Mouse (Mus musculus) MEL (cell line): ENCODE measurements around the gene Gm45208. TPM values are rescaled to one million over a fixed set of nuclear protein-coding genes. Genes with fewer than 3 reads are reported as not detected.

Experiments used
- DNase-seq: peaks from one replicate; pipeline ENCODE4 v3.0.0; 2011; ENCODE audit warnings: low read depth, low spot score
- H3K27ac ChIP-seq: 2 replicates; pipeline ENCODE4 v1.5.1; 2012; ENCODE audit warnings: low read depth, mild to moderate bottlenecking, control low read depth, low read length, moderate library complexity; ENCODE audit not compliant: control insufficient read depth
- H3K27me3 ChIP-seq, 2 experiments: fragments of 150-350 bp in 1 of 2; sonication (generic) in 1 of 2; 2 replicates each; pipeline ENCODE4 v1.6.1; 2012; ENCODE audit warnings: low read length in 2 of 2, mild to moderate bottlenecking in 2 of 2, improper control_type of control experiment in 1 of 2, moderate library complexity in 1 of 2; ENCODE audit not compliant: insufficient read depth in 2 of 2, control insufficient read depth in 1 of 2
- H3K36me3 ChIP-seq, 2 experiments: 2 replicates each; pipeline ENCODE4 v1.6.1; 2012 to 2014; ENCODE audit warnings: low read length in 2 of 2, improper control_type of control experiment in 1 of 2, inconsistent platforms in 1 of 2, mild to moderate bottlenecking in 1 of 2; ENCODE audit not compliant: insufficient read depth in 2 of 2, control insufficient read depth in 1 of 2
- H3K4me1 ChIP-seq, 2 experiments: fragments of 150-350 bp in 1 of 2; sonication (generic) in 1 of 2; 2 replicates each; pipeline ENCODE4 v1.6.1; 2012; ENCODE audit warnings: low read length in 2 of 2, improper control_type of control experiment in 1 of 2, mild to moderate bottlenecking in 1 of 2; ENCODE audit not compliant: insufficient read depth in 2 of 2, control insufficient read depth in 1 of 2
- H3K4me3 ChIP-seq, 2 experiments: fragments of 150-350 bp in 1 of 2; sonication (generic) in 1 of 2; 2 replicates each; pipeline ENCODE4 v1.5.1; 2012; ENCODE audit warnings: low read depth in 2 of 2, low read length in 2 of 2, mild to moderate bottlenecking in 2 of 2, moderate library complexity in 2 of 2, control low read depth in 1 of 2, improper control_type of control experiment in 1 of 2; ENCODE audit not compliant: control insufficient read depth in 1 of 2, insufficient read depth in 1 of 2
- H3K79me2 ChIP-seq: 2 replicates; pipeline ENCODE4 v1.6.1; 2012; ENCODE audit warnings: mild to moderate bottlenecking, low read length, moderate library complexity; ENCODE audit not compliant: control insufficient read depth, poor library complexity, insufficient read depth
- H3K9ac ChIP-seq: 2 replicates; pipeline ENCODE4 v1.6.1; 2012; ENCODE audit warnings: low read depth, mild to moderate bottlenecking, control low read depth, low read length, moderate library complexity; ENCODE audit not compliant: control insufficient read depth, poor library complexity, severe bottlenecking
- H3K9me3 ChIP-seq: fragments of 150-350 bp; sonication (generic); replicated peaks from 2 replicates; pipeline ENCODE4 v1.6.1; 2012; ENCODE audit warnings: mild to moderate bottlenecking, low read length, improper control_type of control experiment, moderate library complexity; ENCODE audit not compliant: insufficient read depth
- BHLHE40 ChIP-seq: IDR thresholded peaks from 2 replicates; pipeline ENCODE4 v1.6.1; 2012; ENCODE audit warnings: low read depth, mild to moderate bottlenecking, inconsistent platforms, low read length, improper control_type of control experiment, borderline replicate concordance
- CHD1 ChIP-seq: IDR thresholded peaks from 2 replicates; pipeline ENCODE4 v1.6.1; 2012; ENCODE audit warnings: low read depth, mild to moderate bottlenecking, inconsistent platforms, low read length, improper control_type of control experiment
- CHD2 ChIP-seq: IDR thresholded peaks from 2 replicates; pipeline ENCODE4 v1.6.1; 2011; ENCODE audit warnings: low read length, improper control_type of control experiment
- CTCF ChIP-seq, 3 experiments: IDR thresholded peaks in 2 of 3; conservative IDR thresholded peaks in 1 of 3; 2 replicates each; pipeline ENCODE4 v1.5.1; 2011 to 2012; ENCODE audit warnings: low read length in 3 of 3, low read depth in 2 of 3, mild to moderate bottlenecking in 2 of 3, improper control_type of control experiment in 1 of 3, inconsistent platforms in 1 of 3, mixed read lengths in 1 of 3, moderate library complexity in 1 of 3; ENCODE audit not compliant: control insufficient read depth in 1 of 3, insufficient read depth in 1 of 3, poor library complexity in 1 of 3, severe bottlenecking in 1 of 3
- ELF1 ChIP-seq: IDR thresholded peaks from 2 replicates; pipeline ENCODE4 v1.6.1; 2014; ENCODE audit warnings: low read depth, mild to moderate bottlenecking, inconsistent platforms, low read length, improper control_type of control experiment, moderate library complexity
- EP300 ChIP-seq, 2 experiments: IDR thresholded peaks; 2 replicates each; pipeline ENCODE4 v1.6.1; 2011; ENCODE audit warnings: improper control_type of control experiment in 2 of 2, low read length in 2 of 2, low read depth in 1 of 2, mild to moderate bottlenecking in 1 of 2
- ETS1 ChIP-seq: IDR thresholded peaks from 2 replicates; pipeline ENCODE4 v1.6.1; 2012; ENCODE audit warnings: low read depth, mild to moderate bottlenecking, inconsistent platforms, low read length, improper control_type of control experiment, moderate library complexity
- GATA1 ChIP-seq: IDR thresholded peaks from 2 replicates; pipeline ENCODE4 v1.6.1; 2011; ENCODE audit warnings: low read depth, low read length, improper control_type of control experiment
- JUND ChIP-seq: IDR thresholded peaks from 2 replicates; pipeline ENCODE4 v1.6.1; 2011; ENCODE audit warnings: low read depth, mild to moderate bottlenecking, improper control_type of control experiment, low read length
- MAFK ChIP-seq: IDR thresholded peaks from 2 replicates; pipeline ENCODE4 v1.6.1; 2011; ENCODE audit warnings: low read depth, mild to moderate bottlenecking, low read length, improper control_type of control experiment, borderline replicate concordance
- MEF2A ChIP-seq: IDR thresholded peaks from 2 replicates; pipeline ENCODE4 v1.6.1; 2014; ENCODE audit warnings: low read depth, mild to moderate bottlenecking, inconsistent platforms, low read length, improper control_type of control experiment; ENCODE audit not compliant: poor library complexity, insufficient replicate concordance, severe bottlenecking; ENCODE audit errors: extremely low read depth
- NELFE ChIP-seq: IDR thresholded peaks from 2 replicates; pipeline ENCODE4 v1.6.1; 2011; ENCODE audit warnings: low read depth, low read length, improper control_type of control experiment
- NRF1 ChIP-seq: IDR thresholded peaks from 2 replicates; pipeline ENCODE4 v1.6.1; 2014; ENCODE audit warnings: low read depth, mild to moderate bottlenecking, inconsistent platforms, low read length, improper control_type of control experiment, moderate library complexity; ENCODE audit not compliant: poor library complexity, insufficient read depth, severe bottlenecking
- POLR2A ChIP-seq, 2 experiments: IDR thresholded peaks; 2 replicates each; pipeline ENCODE4 v1.6.1; 2011 to 2012; ENCODE audit warnings: low read length in 2 of 2, mild to moderate bottlenecking in 2 of 2, control low read depth in 1 of 2, improper control_type of control experiment in 1 of 2, low read depth in 1 of 2, moderate library complexity in 1 of 2; ENCODE audit not compliant: control insufficient read depth in 1 of 2, insufficient read depth in 1 of 2, poor library complexity in 1 of 2
- POLR2AphosphoS2 ChIP-seq: IDR thresholded peaks from 2 replicates; pipeline ENCODE4 v1.6.1; 2011; ENCODE audit warnings: low read length, improper control_type of control experiment
- POLR2AphosphoS5 ChIP-seq: IDR thresholded peaks from 2 replicates; pipeline ENCODE4 v1.6.1; 2012; ENCODE audit warnings: low read depth, borderline replicate concordance, mild to moderate bottlenecking, inconsistent platforms, low read length, moderate library complexity, mixed read lengths
- RAD21 ChIP-seq: IDR thresholded peaks from 2 replicates; pipeline ENCODE4 v1.6.1; 2011; ENCODE audit warnings: mild to moderate bottlenecking, low read depth, low read length, improper control_type of control experiment
- RCOR1 ChIP-seq: IDR thresholded peaks from 2 replicates; pipeline ENCODE4 v1.6.1; 2012; ENCODE audit warnings: low read depth, mild to moderate bottlenecking, inconsistent platforms, low read length, improper control_type of control experiment
- SIN3A ChIP-seq: IDR thresholded peaks from 2 replicates; pipeline ENCODE4 v1.6.1; 2012; ENCODE audit warnings: low read length, improper control_type of control experiment, inconsistent platforms
- TAL1 ChIP-seq: IDR thresholded peaks from 2 replicates; pipeline ENCODE4 v1.6.1; 2012; ENCODE audit warnings: mild to moderate bottlenecking, inconsistent platforms, low read length, moderate library complexity, mixed read lengths
- TBP ChIP-seq: IDR thresholded peaks from 2 replicates; pipeline ENCODE4 v1.8.0; 2011; ENCODE audit warnings: low read depth, low read length, improper control_type of control experiment
- UBTF ChIP-seq: IDR thresholded peaks from 2 replicates; pipeline ENCODE4 v1.6.1; 2012; ENCODE audit warnings: low read depth, mild to moderate bottlenecking, inconsistent platforms, low read length, improper control_type of control experiment, moderate library complexity, borderline replicate concordance; ENCODE audit not compliant: insufficient read depth
- USF2 ChIP-seq, 2 experiments: IDR thresholded peaks; 2 replicates each; pipeline ENCODE4 v1.6.1; 2011 to 2012; ENCODE audit warnings: improper control_type of control experiment in 2 of 2, low read length in 2 of 2, borderline replicate concordance in 1 of 2, inconsistent platforms in 1 of 2, low read depth in 1 of 2, mild to moderate bottlenecking in 1 of 2; ENCODE audit not compliant: insufficient read depth in 1 of 2
- ZC3H11A ChIP-seq: IDR thresholded peaks from 2 replicates; pipeline ENCODE4 v1.6.1; 2012; ENCODE audit warnings: low read depth, mild to moderate bottlenecking, inconsistent platforms, low read length, improper control_type of control experiment
- ZNF384 ChIP-seq: IDR thresholded peaks from 2 replicates; pipeline ENCODE4 v1.6.1; 2012; ENCODE audit warnings: low read depth, mild to moderate bottlenecking, inconsistent platforms, low read length, improper control_type of control experiment
- polyA plus RNA-seq, 2 experiments: library from polyadenylated mRNA; stranded (reverse) in 1 of 2; unstranded in 1 of 2; fragments of >175 nt in 1 of 2; fragments of >200 nt in 1 of 2; gene quantifications; 2 replicates each; pipeline versions ENCODE4 v1.2.1 to v1.2.4; 2012; ENCODE audit warnings: low replicate concordance in 2 of 2, low read depth in 1 of 2; ENCODE audit not compliant: insufficient read length in 2 of 2, insufficient read depth in 1 of 2, missing spikeins in 1 of 2
- total RNA-seq: library from RNA; depleted of rRNA; stranded (reverse); fragments of 300-350 nt; gene quantifications from 2 replicates; pipeline ENCODE4 v1.2.3, GENCODE M21; 2012

The Gm45208 gene
- total and polyA plus RNA-seq, 3 experiments, result 11.0 TPM; not detected in 2

DNA sequence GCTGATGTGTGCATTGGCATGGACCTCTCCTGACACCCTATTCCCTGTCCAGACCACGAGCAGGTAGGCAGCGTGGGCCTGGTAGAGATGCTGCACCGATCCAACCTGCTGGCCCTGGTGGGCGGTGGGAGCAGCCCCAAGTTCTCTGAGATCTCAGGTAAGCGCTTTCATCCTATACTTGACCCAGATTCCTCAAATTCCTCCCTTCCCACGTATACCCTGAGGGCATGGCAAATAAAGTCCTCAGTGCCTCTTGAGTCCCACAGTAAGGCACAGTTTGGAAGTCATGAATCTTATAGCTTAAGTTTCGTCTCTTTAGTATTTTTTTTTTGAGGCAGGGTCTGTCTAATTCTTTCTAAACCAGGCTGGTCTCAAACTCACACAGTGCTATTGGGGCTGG, 2.1 kb downstream of the Gm45208 start:
- TF ChIP-seq BHLHE40, result no peak
- no peak for TF ChIP-seq POLR2AphosphoS2
- TF ChIP-seq TAL1, result no peak
- TF ChIP-seq CTCF (IDR thresholded peaks at IDR 0.05 in 2 of 3, conservative IDR thresholded peaks at IDR 0.05 in 1 of 3; ENCODE audit: control insufficient read depth in 1 of 3, insufficient read depth in 1 of 3, low read depth in 2 of 3, low read length in 3 of 3, poor library complexity in 1 of 3, severe bottlenecking in 1 of 3), result no peak
- TF ChIP-seq TBP, result no peak
- TF ChIP-seq POLR2AphosphoS5, result no peak
- no peak for TF ChIP-seq SIN3A
- no peak for TF ChIP-seq NRF1
- no peak for TF ChIP-seq USF2 (IDR thresholded peaks at IDR 0.05; ENCODE audit: borderline replicate concordance in 1 of 2, insufficient read depth in 1 of 2, low read depth in 1 of 2, low read length in 2 of 2)
- TF ChIP-seq ETS1, result no peak
- TF ChIP-seq, all 39 proteins: peak for 0
- no peak for DNase-seq
- no peaks in the 10 kb centered on the region for H3K27me3 ChIP-seq
- H3K9ac ChIP-seq, result no peak overlapping the region
- H3K9me3 ChIP-seq, result no peaks in the 10 kb centered on the region
- no peak overlapping the region for H3K27ac ChIP-seq
- H3K36me3 ChIP-seq, result no peaks in the 10 kb centered on the region
- no peak overlapping the region for H3K4me3 ChIP-seq
- peaks cover 3 to 14% of the 10 kb centered on the region in 2 experiments; a peak in 3 of 4 replicates for H3K4me1 ChIP-seq
- peaks cover 6% of the 10 kb centered on the region for H3K79me2 ChIP-seq

- H3K4me3 ChIP-seq, result no peak overlapping the region
- TF ChIP-seq RCOR1 (no peak), TBP (no peak), JUND (no peak), POLR2A (IDR thresholded peaks at IDR 0.05; ENCODE audit: control insufficient read depth in 1 of 2, insufficient read depth in 1 of 2, low read depth in 1 of 2, low read length in 2 of 2, poor library complexity in 1 of 2) (no peak)
- H3K9ac ChIP-seq, result no peak overlapping the region
- peaks cover 6% of the 10 kb centered on the region for H3K79me2 ChIP-seq
- no peaks in the 10 kb centered on the region for H3K9me3 ChIP-seq
- no peak overlapping the region for H3K27ac ChIP-seq
- H3K36me3 ChIP-seq, result no peaks in the 10 kb centered on the region
- H3K27me3 ChIP-seq, result no peaks in the 10 kb centered on the region
- no peak for DNase-seq
- H3K4me1 ChIP-seq, result peaks cover 3 to 16% of the 10 kb centered on the region in 2 experiments; a peak in 3 of 4 replicates
These were observed 3.8 kb downstream of the Gm45208 start for GRCm38 (mm10) chrX:7725841-7726240.

GRCm38 (mm10) chrX:7727176-7727575, 5.1 kb downstream of the Gm45208 start:
- H3K27ac ChIP-seq, result no peak overlapping the region
- no peak for DNase-seq

More at GRCm38 (mm10) chrX:7727176-7727575, 5.1 kb downstream of the Gm45208 start:
- H3K27me3 ChIP-seq, result no peaks in the 10 kb centered on the region
- H3K36me3 ChIP-seq, result no peaks in the 10 kb centered on the region
- H3K4me1 ChIP-seq, result peaks cover 3 to 16% of the 10 kb centered on the region in 2 experiments; a peak in 3 of 4 replicates
- H3K9me3 ChIP-seq, result no peaks in the 10 kb centered on the region
- TF ChIP-seq ELF1 (no peak), EP300 (IDR thresholded peaks at IDR 0.05; ENCODE audit: low read depth in 1 of 2, low read length in 2 of 2) (no peak), BHLHE40 (no peak), ZNF384 (no peak), MEF2A (no peak), MAFK (no peak), CHD1 (no peak), TBP (no peak), POLR2AphosphoS2 (no peak), CHD2 (no peak), GATA1 (no peak), POLR2A (IDR thresholded peaks at IDR 0.05; ENCODE audit: control insufficient read depth in 1 of 2, insufficient read depth in 1 of 2, low read depth in 1 of 2, low read length in 2 of 2, poor library complexity in 1 of 2) (no peak), RAD21 (no peak), ZC3H11A (no peak), JUND (no peak), NELFE (no peak), UBTF (no peak)
- no peak overlapping the region for H3K9ac ChIP-seq
- no peak overlapping the region for H3K4me3 ChIP-seq
- peaks cover 6% of the 10 kb centered on the region for H3K79me2 ChIP-seq
